Mouse (Mus musculus) lung, postnatal 0 days (tissue): ENCODE results near the gene Catsperg1.

Experiments used
- CTCF ChIP-seq: IDR thresholded peaks from 2 replicates; pipeline ENCODE4 v1.5.1; 2016; ENCODE audit warnings: antibody characterized with exemption, mild to moderate bottlenecking
- EP300 ChIP-seq: IDR thresholded peaks from 2 replicates; pipeline ENCODE4 v1.6.1; 2016; ENCODE audit warnings: antibody characterized with exemption, mild to moderate bottlenecking, control low read depth

DNA sequence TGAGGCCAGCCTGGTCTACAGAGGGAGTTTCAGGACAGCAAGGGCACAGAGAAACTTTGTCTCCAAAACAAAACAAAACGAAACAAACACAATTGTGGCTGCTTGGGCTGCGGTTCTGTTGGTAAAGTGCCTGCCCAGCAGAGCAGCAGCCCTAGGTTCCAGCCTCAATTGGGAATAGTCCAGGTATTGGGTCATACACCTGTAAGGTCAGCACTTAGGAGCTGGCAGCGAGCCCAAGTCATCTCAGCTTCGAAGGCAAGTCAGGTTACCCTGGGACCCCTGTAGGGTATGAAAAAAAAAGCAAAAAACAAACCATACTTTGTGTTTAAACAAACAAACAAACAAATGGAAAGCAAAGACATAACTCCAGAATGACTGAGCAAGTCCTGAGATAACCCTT is 42.0 kb upstream of the Catsperg1 start:
- TF ChIP-seq CTCF (no peak), EP300 (no peak)
